Mouse (Mus musculus) heart, embryonic 13.5 days (tissue): ENCODE results near the gene Zcchc14. TPM values are rescaled to one million over a fixed set of nuclear protein-coding genes. Genes with fewer than 3 reads are reported as not detected.
A peak's percentile ranks its signal among the peaks of the same experiment; 100 is the strongest.

ENCODE experiments used
- ATAC-seq: fragments of 200-750 bp; cut with Nextera tagmentation; 2 replicates; pipeline ENCODE4 v1.8.0; 2017; ENCODE audit warnings: moderate TSS enrichment; ENCODE audit not compliant: insufficient number of reproducible peaks, low FRiP score, low TSS enrichment; ENCODE audit errors: extremely low read depth
- H3K27ac ChIP-seq: fragments of 300-500 bp; sonication (generic); replicated peaks from 2 replicates; pipeline ENCODE4 v1.5.1; 2015; ENCODE audit warnings: moderate library complexity, mild to moderate bottlenecking, inconsistent platforms
- H3K27me3 ChIP-seq: fragments of 300-500 bp; sonication (generic); replicated peaks from 2 replicates; pipeline ENCODE4 v1.6.1; 2015; ENCODE audit warnings: mild to moderate bottlenecking, inconsistent platforms
- H3K36me3 ChIP-seq: fragments of 300-500 bp; sonication (generic); 2 replicates; pipeline ENCODE4 v1.6.1; 2015; ENCODE audit warnings: mild to moderate bottlenecking, inconsistent platforms
- H3K4me1 ChIP-seq: fragments of 300-500 bp; sonication (generic); 2 replicates; pipeline ENCODE4 v1.6.1; 2015; ENCODE audit warnings: inconsistent platforms
- H3K4me2 ChIP-seq: fragments of 300-500 bp; sonication (generic); 2 replicates; pipeline ENCODE4 v1.6.1; 2015; ENCODE audit warnings: inconsistent platforms, mild to moderate bottlenecking, moderate library complexity
- H3K4me3 ChIP-seq: fragments of 300-500 bp; sonication (generic); 2 replicates; pipeline ENCODE4 v1.5.1; 2015; ENCODE audit warnings: moderate library complexity, mild to moderate bottlenecking, inconsistent platforms
- H3K9ac ChIP-seq: fragments of 300-500 bp; sonication (generic); 2 replicates; pipeline ENCODE4 v1.6.1; 2015; ENCODE audit warnings: inconsistent platforms, mild to moderate bottlenecking, moderate library complexity
- H3K9me3 ChIP-seq: fragments of 300-500 bp; sonication (generic); 2 replicates; pipeline ENCODE4 v1.6.1; 2016; ENCODE audit warnings: inconsistent platforms
- WGBS: fragments of 180-500 bp; shearing (Covaris S2); methylation state at CpG from one replicate; pipeline ENCODE4 v1.1.7; 2015; ENCODE audit warnings: mixed read lengths; 5-methylcytosine and 5-hydroxymethylcytosine counted together
- polyA plus RNA-seq: library from polyadenylated mRNA; unstranded; fragments of >200 nt; fragmentation: Nextera tagmentation; extraction: Ambion mirVana; gene quantifications from 2 replicates; pipeline ENCODE4 v1.2.1, GENCODE M21; 2015

Zcchc14 gene
- polyA plus RNA-seq, 1 experiment from 2014 or later, result 7.8 TPM

- Histone ChIP-seq H3K4me1 (peaks cover 76% of the 10 kb centered on the region), H3K9me3 (no peaks in the 10 kb centered on the region), H3K36me3 (peaks cover 12% of the 10 kb centered on the region), H3K4me3 (peak overlapping the region; percentile 76), H3K27me3 (no peaks in the 10 kb centered on the region), H3K4me2 (peak overlapping the region; percentile 85), H3K9ac (peak overlapping the region; percentile 87), H3K27ac (no peak overlapping the region)
- WGBS, result 77% methylated on average over 5 of the region's 5 CpGs
- no peak for ATAC-seq
These were observed 3.3 kb downstream of the Zcchc14 start for GRCm38 (mm10) chr8:121649423-121649822.

GRCm38 (mm10) chr8:121648451-121648850, 4.2 kb downstream of the Zcchc14 start:
- ATAC-seq, result no peak
- 68% methylated on average over 16 of the region's 16 CpGs for WGBS
- Histone ChIP-seq H3K4me1 (peaks cover 76% of the 10 kb centered on the region), H3K9ac (peak overlapping the region; percentile 52), H3K4me2 (no peak overlapping the region), H3K36me3 (peaks cover 12% of the 10 kb centered on the region), H3K4me3 (no peak overlapping the region), H3K27ac (no peak overlapping the region), H3K27me3 (no peaks in the 10 kb centered on the region), H3K9me3 (no peaks in the 10 kb centered on the region)

- no peak overlapping the region for H3K4me3 ChIP-seq
- 76% methylated on average over 12 of the region's 12 CpGs for WGBS
- no peak overlapping the region for H3K9ac ChIP-seq
- peaks cover 83% of the 10 kb centered on the region for H3K4me1 ChIP-seq
- ATAC-seq, result no peak
- H3K36me3 ChIP-seq, result peaks cover 12% of the 10 kb centered on the region
- no peaks in the 10 kb centered on the region for H3K9me3 ChIP-seq
- H3K27me3 ChIP-seq, result no peaks in the 10 kb centered on the region
- H3K4me2 ChIP-seq, result no peak overlapping the region
- no peak overlapping the region for H3K27ac ChIP-seq
These were observed 5.0 kb downstream of the Zcchc14 start for GRCm38 (mm10) chr8:121647511-121648215.

- peaks cover 76% of the 10 kb centered on the region for H3K4me1 ChIP-seq
- no peak overlapping the region for H3K4me3 ChIP-seq
- peak overlapping the region; percentile 59 for H3K27ac ChIP-seq
- H3K9ac ChIP-seq, result peak overlapping the region; percentile 58; the same call in 1 of the 2 replicates
- H3K9me3 ChIP-seq, result no peaks in the 10 kb centered on the region
- no peak for ATAC-seq
- 53% methylated on average over 11 of the region's 11 CpGs for WGBS
- H3K36me3 ChIP-seq, result no peaks in the 10 kb centered on the region; the same call in 1 of the 2 replicates
- H3K4me2 ChIP-seq, result no peak overlapping the region
- no peaks in the 10 kb centered on the region for H3K27me3 ChIP-seq
These were observed 9.3 kb downstream of the Zcchc14 start for GRCm38 (mm10) chr8:121643384-121643783.

GRCm38 (mm10) chr8:121642804-121643203, 9.9 kb downstream of the Zcchc14 start:
- Histone ChIP-seq H3K9ac (peak overlapping the region; percentile 58; the same call in 1 of the 2 replicates), H3K36me3 (no peaks in the 10 kb centered on the region; the same call in 1 of the 2 replicates), H3K4me2 (no peak overlapping the region), H3K27me3 (no peaks in the 10 kb centered on the region), H3K4me1 (peaks cover 73% of the 10 kb centered on the region), H3K9me3 (no peaks in the 10 kb centered on the region), H3K4me3 (no peak overlapping the region), H3K27ac (peak overlapping the region; percentile 59)
- 70% methylated on average over 3 of the region's 3 CpGs for WGBS
- no peak for ATAC-seq

- no peaks in the 10 kb centered on the region for H3K27me3 ChIP-seq
- peaks cover 67% of the 10 kb centered on the region for H3K4me1 ChIP-seq
These were observed 16.5 kb downstream of the Zcchc14 start for GRCm38 (mm10) chr8:121636180-121636579.

GRCm38 (mm10) chr8:121635534-121635933, 17.2 kb downstream of the Zcchc14 start:
- H3K4me3 ChIP-seq, result no peak overlapping the region
- peaks cover 69% of the 10 kb centered on the region for H3K4me1 ChIP-seq
- no peak overlapping the region for H3K27ac ChIP-seq
- H3K9ac ChIP-seq, result no peak overlapping the region
- ATAC-seq, result no peak
- H3K27me3 ChIP-seq, result no peaks in the 10 kb centered on the region
- 0 out of 2 replicates have a peak, but pooled peaks cover 3% of the 10 kb centered on the region for H3K36me3 ChIP-seq
- no peak overlapping the region for H3K4me2 ChIP-seq
- 36% methylated on average over 6 of the region's 6 CpGs for WGBS
- H3K9me3 ChIP-seq, result no peaks in the 10 kb centered on the region

More at GRCm38 (mm10) chr8:121636180-121636579, 16.5 kb downstream of the Zcchc14 start:
- no peak for ATAC-seq
- no peak overlapping the region for H3K4me3 ChIP-seq
- H3K9ac ChIP-seq, result no peak overlapping the region; the same call in 1 of the 2 replicates
- H3K9me3 ChIP-seq, result no peaks in the 10 kb centered on the region
- H3K4me2 ChIP-seq, result no peak overlapping the region
- 0 out of 2 replicates have a peak, but pooled peaks cover 3% of the 10 kb centered on the region for H3K36me3 ChIP-seq
- peak overlapping the region; percentile 51 for H3K27ac ChIP-seq
- 68% methylated on average over 8 of the region's 8 CpGs for WGBS

- Histone ChIP-seq H3K4me1 (peaks cover 71% of the 10 kb centered on the region), H3K4me3 (no peak overlapping the region), H3K27ac (peak overlapping the region; percentile 71), H3K36me3 (peaks cover 22% of the 10 kb centered on the region), H3K27me3 (no peaks in the 10 kb centered on the region), H3K9me3 (no peaks in the 10 kb centered on the region), H3K4me2 (no peak overlapping the region), H3K9ac (peak overlapping the region; percentile 38; the same call in 1 of the 2 replicates)
- WGBS, result 51% methylated on average over 5 of the region's 5 CpGs
- no peak for ATAC-seq
These were observed 20.3 kb downstream of the Zcchc14 start for GRCm38 (mm10) chr8:121632401-121632800.

- 38% methylated on average over 7 of the region's 7 CpGs for WGBS
- ATAC-seq, result no peak
These were observed 21.0 kb downstream of the Zcchc14 start for GRCm38 (mm10) chr8:121631645-121632071.

GRCm38 (mm10) chr8:121628681-121629080, 24.0 kb downstream of the Zcchc14 start:
- H3K4me3 ChIP-seq, result no peak overlapping the region
- H3K27ac ChIP-seq, result no peak overlapping the region
- peaks cover 25% of the 10 kb centered on the region for H3K36me3 ChIP-seq
- H3K9me3 ChIP-seq, result no peaks in the 10 kb centered on the region
- 53% methylated on average over 4 of the region's 4 CpGs for WGBS
- H3K4me2 ChIP-seq, result no peak overlapping the region
- no peak overlapping the region for H3K9ac ChIP-seq
- H3K4me1 ChIP-seq, result peaks cover 77% of the 10 kb centered on the region
- no peak for ATAC-seq
- no peaks in the 10 kb centered on the region for H3K27me3 ChIP-seq

More at GRCm38 (mm10) chr8:121631645-121632071, 21.0 kb downstream of the Zcchc14 start:
- no peaks in the 10 kb centered on the region for H3K27me3 ChIP-seq
- peaks cover 28% of the 10 kb centered on the region for H3K36me3 ChIP-seq
- no peaks in the 10 kb centered on the region for H3K9me3 ChIP-seq
- no peak overlapping the region for H3K4me3 ChIP-seq
- H3K4me2 ChIP-seq, result no peak overlapping the region
- H3K4me1 ChIP-seq, result peaks cover 71% of the 10 kb centered on the region
- peak overlapping the region; percentile 71 for H3K27ac ChIP-seq
- 0 out of 2 replicates have a peak overlapping the region, but pooled peaks have one; percentile 38 for H3K9ac ChIP-seq

GRCm38 (mm10) chr8:121623043-121623442, 29.7 kb downstream of the Zcchc14 start:
- WGBS, result 77% methylated on average over 8 of the region's 8 CpGs
- Histone ChIP-seq H3K9ac (no peak overlapping the region), H3K4me1 (peaks cover 86% of the 10 kb centered on the region), H3K27ac (no peak overlapping the region), H3K27me3 (no peaks in the 10 kb centered on the region), H3K4me3 (no peak overlapping the region), H3K4me2 (no peak overlapping the region), H3K9me3 (no peaks in the 10 kb centered on the region), H3K36me3 (peaks cover 17% of the 10 kb centered on the region)
- ATAC-seq, result no peak
